Mouse (Mus musculus) liver, embryonic 14.5 days (tissue): ENCODE data around the gene Gng7.

Experiments used
- CTCF ChIP-seq: IDR thresholded peaks from 2 replicates; pipeline ENCODE4 v1.5.1; 2016; ENCODE audit warnings: antibody characterized with exemption, low read depth, control low read depth
- EP300 ChIP-seq: IDR thresholded peaks from 2 replicates; pipeline ENCODE4 v1.6.1; 2016; ENCODE audit warnings: antibody characterized with exemption, low read depth

DNA sequence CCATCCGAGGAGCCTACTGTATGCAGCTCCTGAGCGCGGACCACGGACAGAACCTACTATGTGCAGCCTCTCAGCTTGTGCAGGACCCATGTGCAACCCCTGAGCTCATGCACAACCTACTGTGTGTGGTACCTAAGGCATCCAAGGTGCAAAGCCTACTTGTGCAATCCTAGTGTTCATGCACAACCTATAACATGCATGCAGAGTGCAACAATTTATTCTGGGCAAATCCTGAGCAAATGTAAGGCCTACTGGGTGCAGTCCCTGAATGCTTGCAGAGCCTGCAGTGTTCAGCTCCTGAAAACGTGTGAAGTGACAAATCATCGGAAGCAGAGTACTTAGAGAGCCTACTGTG is 78.0 kb downstream of the Gng7 start:
- TF ChIP-seq EP300, result no peak
- no peak for TF ChIP-seq CTCF
